Mouse (Mus musculus) heart, adult 2 months (tissue): Measurements from ENCODE around the gene Hoxb4. TPM values are rescaled to one million over a fixed set of nuclear protein-coding genes. Genes with fewer than 3 reads are reported as not detected.
A peak's percentile ranks its signal among the peaks of the same experiment; 100 is the strongest.

Source experiments
- DNase-seq, 2 experiments: peaks; one replicate each; pipeline ENCODE4 v3.0.0; 2021
- H3K27ac ChIP-seq: fragments of 200-600 bp; 2 replicates; pipeline ENCODE4 v1.8.1; 2022
- H3K27me3 ChIP-seq: fragments of 200-500 bp; 2 replicates; pipeline ENCODE4 v1.6.1; 2012; ENCODE audit warnings: mild to moderate bottlenecking, low read length, inconsistent platforms, mixed read lengths; ENCODE audit not compliant: control insufficient read depth, insufficient read depth
- H3K36me3 ChIP-seq: fragments of 200-500 bp; 2 replicates; pipeline ENCODE4 v1.6.1; 2012; ENCODE audit warnings: low read length, inconsistent platforms; ENCODE audit not compliant: control insufficient read depth, insufficient read depth
- H3K4me1 ChIP-seq: fragments of 200-500 bp; 2 replicates; pipeline ENCODE4 v1.6.1; 2011; ENCODE audit warnings: low read length; ENCODE audit not compliant: control insufficient read depth, insufficient read depth
- H3K4me3 ChIP-seq: fragments of 200-600 bp; 2 replicates; pipeline ENCODE4 v1.8.1; 2022
- H3K79me2 ChIP-seq: fragments of 200-500 bp; replicated peaks from 2 replicates; pipeline ENCODE4 v1.6.1; 2012; ENCODE audit warnings: mild to moderate bottlenecking, inconsistent platforms, low read length, moderate library complexity, mixed read lengths; ENCODE audit not compliant: control insufficient read depth, insufficient read depth
- H3K9ac ChIP-seq: fragments of 200-500 bp; 2 replicates; pipeline ENCODE4 v1.6.1; 2012; ENCODE audit warnings: low read depth, mild to moderate bottlenecking, control low read depth, inconsistent platforms, low read length, mixed read lengths
- CTCF ChIP-seq: fragments of 200-600 bp; IDR thresholded peaks from 2 replicates; pipeline ENCODE4 v1.8.1; 2022; ENCODE audit warnings: antibody characterized with exemption, mild to moderate bottlenecking, moderate library complexity
- EP300 ChIP-seq: fragments of 200-500 bp; IDR thresholded peaks from 2 replicates; pipeline ENCODE4 v1.6.1; 2011; ENCODE audit warnings: low read depth, low read length, control low read depth; ENCODE audit not compliant: insufficient read depth
- POLR2A ChIP-seq: fragments of 200-500 bp; IDR thresholded peaks from 2 replicates; pipeline ENCODE4 v1.6.1; 2011; ENCODE audit warnings: mild to moderate bottlenecking, low read depth, low read length, control low read depth; ENCODE audit not compliant: insufficient read depth
- WGBS: fragments of 180-500 bp; shearing (Covaris S2); methylation state at CpG from one replicate; pipeline ENCODE4 v1.1.7; 2018; 5-methylcytosine and 5-hydroxymethylcytosine counted together
- intact Hi-C: fragments of 180-260 bp; cut with DNase I; formaldehyde crosslinking; loops from one replicate; pipeline ENCODE4 v1.15.1; 2025
- polyA plus RNA-seq: library from polyadenylated mRNA; depleted of rRNA; stranded (reverse); fragments of >200 nt; gene quantifications from 2 replicates; pipeline ENCODE4 v1.2.3, GENCODE M21; 2012
- total RNA-seq, 2 experiments: library from RNA; stranded (reverse); gene quantifications; 2 replicates each; pipeline ENCODE4 v1.2.3; 2021

The Hoxb4 gene
- total and polyA plus RNA-seq, 3 experiments: 0.63 to 1.1 (median 0.75) TPM

- no peak overlapping the region for H3K4me3 ChIP-seq
- no peak overlapping the region for H3K27ac ChIP-seq
- no peak for DNase-seq
- TF ChIP-seq EP300 (no peak), CTCF (no peak), POLR2A (no peak)
- no peak overlapping the region for H3K9ac ChIP-seq
- H3K4me1 ChIP-seq: no peaks in the 10 kb centered on the region
- intact Hi-C loops: no loop called here
- no peaks in the 10 kb centered on the region for H3K36me3 ChIP-seq
- WGBS: 32% methylated on average over 40 of the region's 40 CpGs
- peaks cover 21% of the 10 kb centered on the region for H3K27me3 ChIP-seq
- H3K79me2 ChIP-seq: no peaks in the 10 kb centered on the region
These were observed 26.2 kb downstream of the Hoxb4 start for GRCm38 (mm10) chr11:96344061-96344877.

GRCm38 (mm10) chr11:96344878-96345159 lies 26.8 kb downstream of the Hoxb4 start:
- no peak overlapping the region for H3K9ac ChIP-seq
- no peaks in the 10 kb centered on the region for H3K4me1 ChIP-seq
- H3K4me3 ChIP-seq: no peak overlapping the region
- no peak for DNase-seq
- peaks cover 21% of the 10 kb centered on the region for H3K27me3 ChIP-seq
- no peaks in the 10 kb centered on the region for H3K79me2 ChIP-seq
- intact Hi-C loops: no loop called here
- TF ChIP-seq POLR2A (no peak), CTCF (no peak), EP300 (no peak)
- 31% methylated on average over 6 of the region's 6 CpGs for WGBS
- H3K27ac ChIP-seq: no peak overlapping the region
- H3K36me3 ChIP-seq: no peaks in the 10 kb centered on the region

GRCm38 (mm10) chr11:96345220-96345892 lies 27.3 kb downstream of the Hoxb4 start:
- TF ChIP-seq CTCF (no peak), POLR2A (no peak), EP300 (no peak)
- no peak overlapping the region for H3K27ac ChIP-seq
- 8% methylated on average over 52 of the region's 56 CpGs for WGBS
- H3K79me2 ChIP-seq: no peaks in the 10 kb centered on the region
- peaks cover 21% of the 10 kb centered on the region for H3K27me3 ChIP-seq
- intact Hi-C loops: no loop called here
- peak in 1 of 2 experiments; percentile 37 for DNase-seq
- H3K4me1 ChIP-seq: no peaks in the 10 kb centered on the region
- H3K4me3 ChIP-seq: peak overlapping the region; percentile 30
- H3K36me3 ChIP-seq: no peaks in the 10 kb centered on the region
- peak overlapping the region; percentile 22 for H3K9ac ChIP-seq

GRCm38 (mm10) chr11:96345893-96346806 lies 28.1 kb downstream of the Hoxb4 start:
- Histone ChIP-seq H3K4me1 (no peaks in the 10 kb centered on the region), H3K27ac (no peak overlapping the region), H3K4me3 (peak overlapping the region; percentile 30), H3K36me3 (no peaks in the 10 kb centered on the region), H3K79me2 (no peaks in the 10 kb centered on the region), H3K9ac (peak overlapping the region; percentile 22), H3K27me3 (peaks cover 16% of the 10 kb centered on the region)
- TF ChIP-seq EP300 (no peak), CTCF (peak; percentile 44), POLR2A (no peak)
- DNase-seq: peak in 1 of 2 experiments; percentile 31
- intact Hi-C loops: no loop called here
- 12% methylated on average over 45 of the region's 45 CpGs for WGBS

GRCm38 (mm10) chr11:96346916-96347520 lies 29.0 kb downstream of the Hoxb4 start:
- intact Hi-C loops: no loop called here
- DNase-seq: no peak
- Histone ChIP-seq H3K4me1 (no peaks in the 10 kb centered on the region), H3K27me3 (peaks cover 10% of the 10 kb centered on the region), H3K4me3 (no peak overlapping the region), H3K36me3 (no peaks in the 10 kb centered on the region), H3K9ac (no peak overlapping the region), H3K79me2 (no peaks in the 10 kb centered on the region), H3K27ac (no peak overlapping the region)
- no peak for TF ChIP-seq EP300
- TF ChIP-seq POLR2A: no peak
- no peak for TF ChIP-seq CTCF
- WGBS: 67% methylated on average over 5 of the region's 5 CpGs
